ENCODE assay signal across 11 mouse cellular contexts in genomic region chr7:143395113-143395563, GRCm38 (mm10).
A peak's percentile ranks its signal among the peaks of the same experiment; 100 is the strongest.
DNase-seq lines count a peak whose midpoint lies in the region; ATAC-seq and TF ChIP-seq lines count a peak whose summit lies in the region.
"Had no signal": no experiment of that assay in that cellular context is flagged by ENCODE, and none has a peak within 500 bp of the region (broad histone marks: within the 10 kb centered on the region; RNA-seq: fewer than 3 reads in every experiment).

No protein-coding gene starts in this region.

- peak overlapping the region; percentile 65; the same call in 1 of the 2 replicates for H3K27ac ChIP-seq in intestine, embryonic 14.5 days (ENCODE audit: low read depth)
- H3K27ac ChIP-seq in liver, postnatal 0 days (ENCODE audit: low read depth), result no peak overlapping the region
- H3K27ac ChIP-seq: forebrain, embryonic 12.5 days had no signal

- DNase-seq in MN1 (ENCODE audit: low spot score), result peak; percentile 39
- peak; percentile 65 for DNase-seq in gastrocnemius, postnatal 25 days
- DNase-seq in intestine, embryonic 14.5 days (ENCODE audit: low spot score), result peak; percentile 77
- DNase-seq in liver, postnatal 0 days, result no peak
- DNase-seq in Muller cell, postnatal 12 days (ENCODE audit: inconsistent ontology term), result no peak
- no peak for DNase-seq in thymus, postnatal 4 days
- no peak for DNase-seq in thymus, postnatal 10 days (ENCODE audit: low spot score in 2 of 2)
- no peak for DNase-seq in layer of hippocampus, adult 8-10 months (ENCODE audit: low spot score in 2 of 2)
- DNase-seq: cerebellum, adult 8-10 months; thymus, postnatal 36 days had no signal

- no peak overlapping the region; the same call in 1 of the 2 replicates for H3K4me2 ChIP-seq in intestine, embryonic 14.5 days (ENCODE audit: low read length)
- H3K4me2 ChIP-seq in liver, postnatal 0 days (ENCODE audit: low read depth, low read length), result no peak overlapping the region
- H3K4me2 ChIP-seq: forebrain, embryonic 12.5 days had no signal

- no peaks in the 10 kb centered on the region for H3K36me3 ChIP-seq in intestine, embryonic 14.5 days (ENCODE audit: control insufficient read depth, insufficient read depth, low read length)
- H3K36me3 ChIP-seq in liver, postnatal 0 days (replicated peaks; ENCODE audit: insufficient read depth, low read length), result no peaks in the 10 kb centered on the region
- H3K36me3 ChIP-seq: forebrain, embryonic 12.5 days had no signal

- no peak overlapping the region for H3K9ac ChIP-seq in intestine, embryonic 14.5 days (ENCODE audit: low read length)
- no peak overlapping the region for H3K9ac ChIP-seq in liver, postnatal 0 days (replicated peaks)
- H3K9ac ChIP-seq: forebrain, embryonic 12.5 days had no signal

- 17% methylated on average over 9 of the region's 9 CpGs for WGBS in intestine, embryonic 14.5 days
- 65% methylated on average over 9 of the region's 9 CpGs for WGBS in liver, postnatal 0 days (ENCODE audit: insufficient replicate concordance)

- peak; percentile 86 for ATAC-seq in intestine, embryonic 14.5 days (replicated peaks; ENCODE audit: low FRiP score, low TSS enrichment, low read depth)
- ATAC-seq in liver, postnatal 0 days, result peak; percentile 17; the same call in 1 of the 2 replicates

- no peaks in the 10 kb centered on the region for H3K27me3 ChIP-seq in intestine, embryonic 14.5 days (replicated peaks; ENCODE audit: control insufficient read depth, insufficient read depth, low read length)
- no peaks in the 10 kb centered on the region for H3K27me3 ChIP-seq in liver, postnatal 0 days (ENCODE audit: insufficient read depth, low read length)

- TF ChIP-seq EP300 in liver, postnatal 0 days (IDR thresholded peaks at IDR 0.05; ENCODE audit: low read depth), result no peak

- peaks cover 21% of the 10 kb centered on the region for H3K4me1 ChIP-seq in intestine, embryonic 14.5 days (replicated peaks; ENCODE audit: control insufficient read depth, insufficient read depth, low read length)
- peaks cover 3% of the 10 kb centered on the region; the same call in 1 of the 2 replicates for H3K4me1 ChIP-seq in liver, postnatal 0 days (ENCODE audit: insufficient read depth)

- H3K9me3 ChIP-seq in intestine, embryonic 14.5 days (ENCODE audit: control insufficient read depth, low read length), result no peaks in the 10 kb centered on the region
- H3K9me3 ChIP-seq in liver, postnatal 0 days (ENCODE audit: low read length), result no peaks in the 10 kb centered on the region
- H3K9me3 ChIP-seq: forebrain, embryonic 12.5 days had no signal

- no peak for TF ChIP-seq CTCF in liver, postnatal 0 days (IDR thresholded peaks at IDR 0.05; ENCODE audit: low read depth)

- no peak overlapping the region for H3K4me3 ChIP-seq in intestine, embryonic 14.5 days (ENCODE audit: low read depth, low read length)
- no peak overlapping the region for H3K4me3 ChIP-seq in liver, postnatal 0 days (ENCODE audit: low read depth, low read length)
- H3K4me3 ChIP-seq: forebrain, embryonic 12.5 days had no signal

Comparison
In these comparisons a context has a peak if more than half of its experiments do, and no peak if none do; other contexts are left out.
1. DNase-seq: peak in MN1 (single experiment), gastrocnemius, postnatal 25 days (single experiment) and intestine, embryonic 14.5 days (single experiment); none in liver, postnatal 0 days (single experiment), Muller cell, postnatal 12 days (single experiment), thymus, postnatal 4 days (single experiment), thymus, postnatal 10 days (0 of 2) and layer of hippocampus, adult 8-10 months (0 of 2).